Mouse (Mus musculus) urinary bladder, postnatal 10 days (tissue): ENCODE data around the gene Ssmem1.

Source experiments
- DNase-seq: peaks from one replicate; pipeline ENCODE4 v3.0.0; 2022; ENCODE audit warnings: low spot score

Ssmem1 gene

DNA sequence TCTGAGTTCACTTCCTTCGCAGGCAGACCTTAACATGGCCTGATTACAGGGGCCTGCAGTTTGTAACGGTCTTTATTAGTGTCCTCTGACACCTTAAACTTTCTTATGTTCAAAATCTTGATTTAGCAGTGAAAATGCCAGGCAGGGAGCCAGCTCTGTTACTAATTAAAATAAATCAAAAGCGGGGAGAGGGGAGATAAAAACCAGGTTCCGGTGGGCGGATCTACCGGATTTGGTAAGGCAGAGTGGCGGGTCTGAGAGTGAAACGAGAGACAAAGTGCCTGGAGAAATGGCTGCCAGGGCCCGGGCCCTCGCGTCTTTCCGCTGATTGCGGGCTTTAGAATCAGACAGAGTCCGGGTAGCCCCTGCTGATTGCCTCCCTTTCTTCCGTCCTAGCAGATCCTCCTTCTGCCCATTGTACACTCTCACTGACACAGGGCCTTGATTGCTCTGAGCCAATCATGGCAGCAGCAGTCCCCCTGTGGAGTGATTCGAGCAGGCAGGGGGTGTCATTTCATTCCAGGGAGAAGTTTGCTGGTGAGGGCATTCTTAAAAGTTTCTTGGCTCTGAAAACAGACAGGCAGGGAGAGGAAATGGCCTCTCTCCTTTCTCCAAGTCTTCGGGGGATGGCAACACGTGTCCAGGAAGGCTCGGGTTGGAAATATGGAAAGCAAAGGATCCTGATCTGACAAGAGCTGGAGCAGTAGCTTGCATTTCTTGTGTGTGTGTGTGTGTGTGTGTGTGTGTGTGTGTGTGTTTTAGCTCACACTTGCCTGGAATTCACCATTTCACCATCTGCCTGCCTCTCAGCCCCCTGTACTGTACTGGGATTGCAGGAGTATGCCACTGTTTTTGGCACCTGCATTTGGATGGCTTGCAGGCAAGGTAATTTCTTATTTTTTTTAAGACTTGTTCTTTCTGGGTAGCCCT is 17.2 kb downstream of the Ssmem1 start:
- DNase-seq = no peak

DNA sequence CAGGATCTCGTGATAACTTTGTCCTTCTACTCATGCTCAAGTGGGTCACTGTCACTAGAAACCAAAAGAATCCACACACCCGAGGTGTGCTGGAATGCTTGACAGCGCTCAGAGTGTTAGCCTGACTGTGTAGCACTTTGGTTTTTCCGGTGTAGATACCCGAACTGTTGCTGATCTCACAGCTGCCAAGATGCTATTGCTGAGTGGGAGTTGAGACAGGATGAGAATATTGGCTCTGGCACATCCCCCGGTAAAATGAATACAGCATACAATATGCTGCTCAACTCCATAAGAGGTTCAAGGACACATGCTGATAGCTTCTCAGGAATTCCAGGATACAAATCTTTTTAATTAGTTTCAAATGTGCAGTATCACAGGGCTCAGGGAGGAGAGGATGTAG is 19.2 kb downstream of the Ssmem1 start:
- no peak for DNase-seq

DNA sequence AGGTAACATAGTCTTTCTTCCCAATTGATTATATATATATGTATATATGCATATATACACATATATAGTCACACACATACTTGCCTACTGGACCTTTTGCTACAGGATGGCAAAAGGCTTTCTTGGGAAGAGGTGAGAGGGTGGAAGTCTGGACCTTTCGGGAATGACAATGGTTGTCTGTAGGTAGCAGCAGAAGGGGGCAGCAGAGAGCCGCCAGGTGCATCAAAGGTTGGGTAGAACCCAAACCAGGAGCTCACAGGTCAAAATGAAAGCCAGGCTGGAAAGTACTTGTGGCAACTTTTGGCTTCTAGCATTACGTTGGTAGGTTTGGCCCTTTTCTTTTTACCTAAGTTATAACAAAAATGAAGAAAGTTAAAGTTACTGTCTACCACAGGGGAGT is 25.7 kb downstream of the Ssmem1 start:
- DNase-seq = no peak

GRCm38 (mm10) chr6:30538240-30538639 is 28.6 kb downstream of the Ssmem1 start:
- DNase-seq = no peak

DNA sequence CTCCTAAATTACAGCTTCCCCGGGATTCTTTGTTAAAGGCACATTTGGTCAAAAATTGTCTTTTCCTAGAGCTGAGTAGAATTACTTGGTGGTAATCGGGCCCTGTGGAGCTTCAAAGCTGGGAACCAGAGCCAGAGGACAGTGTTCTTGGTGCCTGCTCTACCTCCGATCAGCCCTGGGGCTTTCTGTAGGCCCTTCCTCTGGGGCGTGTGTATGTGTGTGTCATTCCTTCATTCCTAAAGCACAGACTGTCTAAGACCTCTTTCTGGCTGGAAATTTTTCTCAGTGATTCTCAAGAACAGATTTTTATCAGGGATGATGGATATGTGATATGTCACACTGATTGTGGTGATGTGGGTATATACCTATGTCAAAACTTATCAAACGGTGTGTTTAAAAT is 29.2 kb downstream of the Ssmem1 start:
- DNase-seq = no peak

DNA sequence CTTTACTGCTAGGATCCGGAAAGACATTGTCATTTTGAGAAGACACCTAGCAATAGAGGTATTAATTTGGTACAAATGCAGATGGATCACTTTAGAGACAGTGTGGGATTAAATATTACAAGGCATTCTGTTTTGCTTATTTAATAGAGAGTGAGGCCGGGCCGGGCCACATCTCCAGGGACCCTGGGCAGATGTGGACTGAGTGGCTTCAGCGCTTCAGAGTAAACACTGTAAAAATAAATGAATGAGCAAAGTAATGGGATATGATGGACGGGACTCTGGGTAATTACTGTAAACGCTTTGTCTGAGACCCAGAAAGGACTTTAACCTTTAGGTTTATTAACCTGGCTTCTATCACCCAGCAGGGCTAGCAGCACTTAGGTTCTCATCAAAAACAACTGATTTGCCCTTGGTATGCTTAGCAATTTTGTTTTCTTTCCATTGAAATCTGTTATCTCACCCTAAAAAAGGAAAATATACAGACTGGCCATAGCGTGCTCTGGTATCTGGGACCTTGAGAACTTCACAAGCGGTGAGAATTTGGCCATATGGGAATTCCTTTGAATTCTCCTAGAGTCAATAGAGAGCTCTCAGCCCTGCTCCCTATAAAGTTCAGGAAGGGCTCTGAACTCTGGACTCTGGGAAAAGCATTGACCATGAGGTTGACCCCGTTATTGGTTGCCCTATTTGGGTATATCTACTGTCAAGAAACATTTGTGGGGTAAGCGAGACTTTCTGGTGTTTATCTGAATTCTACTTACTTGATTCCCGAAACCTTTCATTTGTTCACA is 31.6 kb downstream of the Ssmem1 start, which contains the start of gene Cpa2:
Gene Cpa2, plus strand, starts transcription at position 574 of the 791 bp plus-strand sequence.
- no peak for DNase-seq

DNA sequence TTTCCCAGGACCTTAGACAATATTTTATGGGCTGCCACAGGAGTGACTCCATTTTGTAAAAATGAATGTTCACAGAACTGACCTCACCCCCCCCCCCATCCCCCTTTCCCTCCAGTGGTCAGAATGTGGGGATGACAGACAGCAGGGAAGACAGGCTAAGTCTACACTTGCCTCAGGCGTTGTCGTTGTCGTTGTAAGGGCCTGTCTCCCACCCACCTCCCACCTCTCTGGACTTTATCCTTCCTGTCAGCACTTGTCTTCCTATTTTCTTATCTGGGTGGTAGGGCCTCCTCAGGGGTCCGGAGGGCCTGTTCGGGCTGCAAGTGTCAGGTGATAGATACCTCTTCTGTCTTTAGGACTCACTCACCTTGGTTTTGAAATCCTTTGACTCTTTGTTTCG is 32.6 kb downstream of the Ssmem1 start:
- DNase-seq = no peak

GRCm38 (mm10) chr6:30543077-30543476 is 33.4 kb downstream of the Ssmem1 start:
- DNase-seq = no peak

DNA sequence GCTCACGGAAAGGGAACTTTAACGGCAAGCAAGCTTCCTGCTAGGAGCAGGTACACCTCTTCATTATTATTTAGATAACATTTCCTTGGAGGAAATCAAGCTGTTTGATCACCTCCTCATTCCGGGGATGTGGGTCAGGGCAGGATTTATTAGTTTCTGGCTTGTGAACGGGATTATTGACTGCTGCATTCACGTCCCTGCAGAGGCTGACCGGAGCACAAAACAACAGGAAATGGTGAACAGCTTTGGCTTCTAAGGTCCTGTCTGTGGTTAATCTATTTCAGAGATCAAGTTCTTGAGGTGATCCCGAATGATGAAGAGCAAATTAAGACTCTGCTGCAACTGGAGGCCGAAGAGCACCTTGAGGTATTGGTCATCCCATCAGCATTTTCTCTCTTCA is 34.2 kb downstream of the Ssmem1 start:
- DNase-seq = no peak

DNA sequence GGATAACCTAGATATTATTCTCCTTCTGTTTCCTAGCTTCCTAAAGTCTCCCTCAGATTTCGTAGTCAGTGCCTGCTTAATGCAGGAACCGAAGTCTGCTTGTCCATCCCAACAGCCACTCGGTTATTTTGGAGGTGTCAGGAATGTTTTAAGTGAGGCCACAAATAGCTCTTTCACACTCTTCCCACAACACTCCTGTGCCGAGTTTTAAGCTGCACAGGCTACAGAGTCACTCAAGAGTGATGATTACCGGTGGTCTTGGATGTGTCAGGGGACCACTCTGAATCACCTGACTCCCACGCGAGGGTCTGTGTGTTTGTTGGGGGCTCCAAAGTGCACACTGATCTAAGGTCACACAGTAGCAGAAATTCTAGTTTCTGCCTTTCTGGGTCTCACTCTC is 36.0 kb downstream of the Ssmem1 start:
- DNase-seq = no peak

GRCm38 (mm10) chr6:30546571-30547273 is 37.1 kb downstream of the Ssmem1 start:
- DNase-seq = no peak

GRCm38 (mm10) chr6:30547274-30547645 is 37.6 kb downstream of the Ssmem1 start:
- DNase-seq = no peak

GRCm38 (mm10) chr6:30547656-30548306 is 38.1 kb downstream of the Ssmem1 start:
- no peak for DNase-seq

DNA sequence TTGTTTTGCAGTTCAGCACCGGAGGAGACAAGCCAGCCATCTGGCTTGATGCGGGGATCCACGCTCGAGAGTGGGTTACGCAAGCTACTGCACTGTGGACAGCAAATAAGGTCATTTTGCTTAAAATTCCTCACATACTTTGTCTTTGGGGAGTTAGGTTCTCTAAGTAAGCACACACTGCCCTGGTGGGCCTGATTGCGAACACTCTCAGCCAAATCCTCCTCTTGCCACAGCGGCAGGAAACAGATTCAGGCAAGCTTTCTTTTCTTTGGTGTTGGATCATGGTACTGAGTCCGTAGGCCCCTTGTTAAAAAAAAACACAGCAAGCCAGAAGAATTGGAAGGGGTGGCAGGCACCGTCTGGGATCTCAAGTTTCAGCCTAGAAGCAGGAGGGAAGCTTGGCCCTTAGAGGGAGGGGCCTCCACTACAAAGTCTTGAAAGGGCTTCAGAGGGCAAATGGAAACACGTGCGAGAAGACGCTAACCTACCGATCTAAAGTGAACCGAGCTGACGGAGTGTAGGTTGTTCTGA is 39.6 kb downstream of the Ssmem1 start:
- no peak for DNase-seq

GRCm38 (mm10) chr6:30550496-30551192 is 41.0 kb downstream of the Ssmem1 start:
- DNase-seq = no peak

DNA sequence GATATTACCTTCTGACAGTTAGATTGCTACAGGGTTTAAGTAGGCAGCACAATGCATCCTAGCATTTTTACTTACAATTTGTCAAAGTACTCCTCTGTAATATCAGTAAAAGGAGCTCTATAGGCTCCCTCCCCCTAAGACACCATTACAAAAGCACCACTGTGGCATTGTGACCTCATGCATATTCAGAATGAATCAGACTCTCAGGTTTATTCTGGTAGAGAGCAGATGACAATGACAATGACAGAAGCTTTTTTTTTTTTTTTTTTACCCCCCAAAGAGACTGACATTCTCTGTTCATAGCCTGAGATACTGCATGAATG is 41.5 kb downstream of the Ssmem1 start:
- no peak for DNase-seq

DNA sequence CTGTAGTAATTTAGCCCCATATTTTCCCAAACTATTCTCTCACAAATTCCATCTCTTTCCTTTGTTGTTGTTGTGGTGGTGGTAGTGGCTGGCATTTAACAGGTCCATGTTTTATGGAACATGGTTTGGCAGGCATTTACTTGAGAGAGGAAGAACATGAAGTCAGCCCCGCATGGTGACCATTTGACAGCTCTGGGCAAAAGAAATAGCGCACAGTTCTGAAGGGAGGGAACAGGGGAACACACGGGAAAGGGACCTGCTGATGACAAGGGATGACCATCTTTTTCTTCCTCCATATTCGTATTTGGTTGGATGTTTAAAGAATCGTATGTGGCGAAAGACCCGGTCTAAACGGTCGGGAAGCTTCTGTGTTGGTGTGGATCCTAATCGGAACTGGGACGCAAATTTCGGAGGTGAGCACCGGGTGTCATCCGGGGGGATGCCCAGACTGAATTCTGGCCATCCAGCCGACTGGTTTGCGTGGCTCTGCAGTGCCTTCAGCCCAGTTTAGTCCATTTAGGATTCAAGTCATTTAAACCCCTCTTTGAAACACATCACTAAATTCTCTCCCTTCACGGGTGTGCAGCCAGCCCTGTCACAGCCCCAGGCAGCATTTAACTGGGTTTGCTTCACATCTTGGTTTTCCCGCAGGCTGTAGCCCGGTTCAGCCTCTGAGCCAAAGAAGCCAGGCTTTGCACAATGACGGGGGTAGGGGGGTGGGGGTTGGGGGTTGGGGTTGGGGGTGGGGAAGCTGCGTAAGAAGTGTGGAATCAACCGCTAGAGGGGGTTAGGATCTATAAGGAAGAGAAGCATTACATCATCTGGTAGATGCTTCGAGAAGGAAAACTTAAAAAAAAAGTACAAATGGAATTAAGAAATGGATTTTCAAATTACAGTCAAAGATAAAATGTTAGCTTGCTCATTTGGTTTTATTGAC is 42.3 kb downstream of the Ssmem1 start:
- no peak for DNase-seq

DNA sequence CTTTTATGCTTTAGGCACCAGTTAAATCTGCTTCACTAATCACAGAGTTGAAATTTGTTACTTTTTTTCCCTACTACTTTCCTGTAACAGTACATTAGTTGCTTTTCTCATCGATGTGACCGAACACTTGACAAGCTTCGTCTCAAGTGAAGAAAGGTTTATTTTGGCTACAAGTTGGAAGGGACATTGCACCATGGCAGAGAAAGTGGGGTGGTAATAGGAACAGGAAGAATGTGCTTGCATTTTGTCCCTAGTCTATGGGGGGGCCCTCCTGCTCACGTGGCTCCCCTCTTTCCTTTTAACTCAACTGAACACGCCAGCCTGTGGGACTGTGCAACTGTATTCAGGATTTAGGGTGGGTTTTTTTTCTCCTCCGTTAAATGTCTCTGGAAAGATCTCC is 43.0 kb downstream of the Ssmem1 start:
- no peak for DNase-seq

DNA sequence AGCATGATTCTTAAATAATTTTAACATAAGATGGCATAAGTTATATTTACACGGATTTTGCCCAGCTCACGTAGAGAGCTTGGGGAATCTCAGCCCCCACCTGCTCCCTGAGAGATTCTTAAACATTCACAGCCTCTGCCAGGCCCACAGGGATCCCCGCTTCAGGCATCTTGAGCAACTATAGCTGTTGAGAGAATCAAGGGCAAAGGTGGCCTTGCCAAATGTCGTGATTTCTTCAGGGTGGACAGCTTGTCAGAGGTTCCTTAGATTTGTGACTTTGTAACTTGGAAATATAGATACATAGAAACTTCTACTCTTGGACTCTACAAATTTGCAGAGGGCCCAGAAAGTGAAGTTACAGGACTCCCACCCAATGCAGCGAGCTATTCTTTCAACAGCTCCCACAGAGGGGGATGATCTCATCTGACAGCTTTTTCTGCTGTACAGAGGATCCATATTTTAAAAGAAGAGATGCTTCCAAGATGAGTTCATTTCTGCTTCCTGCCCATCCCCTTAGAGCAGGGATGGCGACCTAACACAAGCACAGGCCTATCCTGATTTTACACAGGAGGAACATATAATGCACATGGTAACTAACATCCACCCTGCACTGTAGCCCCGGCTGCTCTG is 43.8 kb downstream of the Ssmem1 start:
- no peak for DNase-seq

GRCm38 (mm10) chr6:30554092-30554491 is 44.4 kb downstream of the Ssmem1 start:
- DNase-seq = no peak
